Mouse (Mus musculus): ENCODE results near the gene Cdhr1.

Gene Cdhr1

DNA sequence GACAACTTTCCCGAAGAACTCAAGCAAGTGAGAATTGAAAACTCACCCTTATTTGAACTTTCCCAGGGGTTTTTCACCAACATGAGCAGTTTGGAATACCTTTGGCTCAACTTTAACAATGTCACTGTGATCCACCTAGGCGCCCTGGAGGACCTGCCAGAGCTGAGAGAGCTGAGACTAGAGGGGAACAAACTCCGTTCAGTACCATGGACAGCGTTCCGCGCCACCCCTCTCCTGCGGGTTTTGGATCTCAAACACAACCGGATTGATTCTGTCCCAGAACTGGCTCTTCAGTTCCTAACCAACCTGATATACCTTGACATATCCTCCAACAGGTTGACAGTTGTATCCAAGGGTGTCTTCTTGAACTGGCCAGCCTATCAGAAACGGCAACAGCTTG is 29.6 kb downstream of the Cdhr1 start:
- DNase-seq (ENCODE audit: inconsistent ontology term) = peak; percentile 52

GRCm38 (mm10) chr14:37067629-37068028 is 30.5 kb downstream of the Cdhr1 start, which contains the start of gene Lrit2:
Lrit2 (plus strand) TSS chr14:37067929.
- DNase-seq (ENCODE audit: inconsistent ontology term) = no peak

DNA sequence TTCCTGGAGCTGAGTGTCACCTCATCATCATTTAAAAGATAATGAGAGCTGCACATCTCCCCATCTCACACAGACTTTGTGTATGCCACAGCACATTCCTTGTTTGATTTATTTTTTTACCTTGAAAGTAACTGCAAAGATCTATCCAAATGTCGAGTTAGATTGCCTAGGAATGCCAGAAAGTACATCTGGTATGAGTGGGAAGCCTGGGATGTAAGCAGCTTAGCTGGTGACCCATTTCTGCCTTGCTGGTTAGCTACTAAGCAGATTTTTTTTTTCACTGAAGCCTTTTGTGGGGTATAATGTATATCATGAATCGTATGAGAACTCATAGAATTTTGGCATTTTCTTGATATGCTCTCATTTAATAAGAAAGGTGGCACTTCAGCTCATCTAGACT is 31.5 kb downstream of the Cdhr1 start:
- no peak for DNase-seq (ENCODE audit: inconsistent ontology term)

- no peak for DNase-seq (ENCODE audit: inconsistent ontology term)
Measured at GRCm38 (mm10) chr14:37064849-37065248, 33.3 kb downstream of the Cdhr1 start.

DNA sequence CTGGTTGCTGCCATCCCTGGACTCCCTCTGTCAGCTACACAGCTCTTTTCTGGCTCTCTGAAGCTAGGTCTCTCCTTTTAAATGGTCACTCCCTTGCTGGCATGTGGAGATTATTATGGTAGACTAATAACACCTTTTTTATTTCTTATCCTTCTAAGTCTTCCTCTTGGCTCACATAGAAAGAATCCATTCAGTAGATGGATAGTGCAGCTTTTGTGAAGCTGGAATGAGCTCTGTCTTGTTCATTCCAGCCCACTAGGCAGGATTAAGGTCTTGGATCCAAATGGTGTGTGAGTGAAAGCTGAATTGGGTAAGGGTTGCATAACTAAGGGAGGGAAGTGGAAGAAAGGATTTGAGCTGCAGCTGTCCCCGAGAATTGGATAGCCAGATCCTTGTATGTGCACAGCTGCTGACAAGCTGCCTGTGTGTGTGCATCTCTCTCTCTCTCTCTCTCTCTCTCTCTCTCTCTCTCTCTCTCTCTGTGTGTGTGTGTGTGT is 49.2 kb downstream of the Cdhr1 start, which contains the start of gene Rgr:
Gene Rgr, minus strand, starts transcription at position 51 of the 497 bp plus-strand sequence.
- DNase-seq (ENCODE audit: inconsistent ontology term) = peak; percentile 81

DNA sequence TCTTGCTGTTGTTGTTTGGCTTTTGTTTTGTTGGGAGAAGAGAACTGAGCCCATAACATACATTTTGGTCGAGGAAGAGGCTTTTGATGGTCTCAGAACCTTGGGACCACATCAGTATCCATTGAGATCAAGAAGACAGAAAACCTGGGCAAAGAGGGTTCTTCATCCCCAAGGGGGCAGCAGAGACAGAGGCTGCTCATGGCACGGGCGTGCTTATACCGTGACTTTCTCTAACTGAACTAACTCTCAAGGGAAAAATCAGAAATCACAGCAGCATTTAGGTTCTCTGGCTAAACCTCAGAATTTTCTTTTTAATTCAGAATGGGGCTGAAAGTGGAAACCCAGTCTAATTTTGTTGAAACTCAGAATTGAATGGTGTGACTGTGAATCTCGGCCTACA is 63.7 kb downstream of the Cdhr1 start:
- DNase-seq (ENCODE audit: inconsistent ontology term) = no peak

- DNase-seq (ENCODE audit: inconsistent ontology term) = peak; percentile 27
Measured at GRCm38 (mm10) chr14:37033241-37033640, 64.9 kb downstream of the Cdhr1 start.

DNA sequence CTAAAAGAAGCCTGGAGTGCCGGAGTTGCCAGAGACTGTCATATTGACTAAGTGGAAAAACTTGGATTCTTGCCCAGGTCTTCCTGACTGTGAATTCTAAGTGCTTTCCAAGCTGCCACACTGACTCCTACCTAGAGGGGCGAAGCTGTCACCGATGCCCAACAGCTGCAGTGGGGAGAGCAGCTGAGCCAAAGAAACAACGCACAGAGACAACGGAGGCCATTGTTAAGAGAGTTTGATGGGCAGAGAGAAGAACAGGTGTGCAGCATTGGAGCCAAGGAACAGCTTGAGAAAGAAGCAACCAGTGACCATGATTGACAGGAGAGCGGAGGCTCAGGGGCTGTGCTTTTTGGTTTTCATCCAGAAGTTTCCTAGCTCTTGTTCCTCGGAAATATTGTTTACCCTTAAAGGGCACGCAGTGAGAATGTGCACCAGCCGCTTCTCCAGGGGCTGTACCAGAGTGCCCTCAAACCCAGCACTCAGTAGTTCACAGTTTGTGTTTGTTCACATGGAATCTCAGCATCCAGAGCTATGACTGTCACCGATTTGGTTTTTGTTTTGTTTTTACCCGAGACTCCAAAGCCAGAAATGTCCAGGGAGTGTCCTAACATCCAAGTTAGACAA is 65.6 kb downstream of the Cdhr1 start:
- DNase-seq (ENCODE audit: inconsistent ontology term) = no peak

- DNase-seq (ENCODE audit: inconsistent ontology term) = no peak
Measured at GRCm38 (mm10) chr14:37028555-37028954, 69.6 kb downstream of the Cdhr1 start.

DNA sequence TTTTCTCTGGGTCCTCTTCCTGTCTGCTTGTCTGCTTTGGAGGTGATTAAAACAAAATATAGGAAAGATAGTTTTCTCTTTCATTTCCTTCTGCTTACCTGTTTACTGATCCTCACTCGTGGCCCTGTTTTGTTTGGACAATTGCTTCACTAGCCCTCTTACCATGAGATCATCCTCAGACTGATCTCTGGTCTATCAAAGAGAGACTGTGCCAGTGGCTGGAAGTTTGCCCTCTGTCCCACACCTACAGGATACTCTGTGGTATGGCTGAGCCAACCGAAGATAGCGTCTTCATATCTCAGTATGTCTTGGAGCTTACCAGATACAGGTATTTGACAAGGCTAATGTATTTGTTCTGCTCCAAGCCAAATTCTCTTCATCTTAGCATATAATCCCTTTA is 70.2 kb downstream of the Cdhr1 start:
- no peak for DNase-seq (ENCODE audit: inconsistent ontology term)

Data from Muller cell, postnatal 12 days (primary cell).